Mouse (Mus musculus) neural tube, embryonic 15.5 days (tissue): ENCODE data around the gene Atxn7l3. TPM values are rescaled to one million over a fixed set of nuclear protein-coding genes. Genes with fewer than 3 reads are reported as not detected.

ENCODE experiments used
- ATAC-seq: fragments of 200-750 bp; cut with Nextera tagmentation; 2 replicates; pipeline ENCODE4 v1.8.0; 2017; ENCODE audit warnings: mild to moderate bottlenecking, moderate TSS enrichment, moderate library complexity; ENCODE audit not compliant: low FRiP score
- H3K27ac ChIP-seq: fragments of 300-500 bp; sonication (generic); replicated peaks from 2 replicates; pipeline ENCODE4 v1.5.1; 2015; ENCODE audit warnings: mild to moderate bottlenecking, inconsistent platforms
- H3K27me3 ChIP-seq: fragments of 300-500 bp; sonication (generic); replicated peaks from 2 replicates; pipeline ENCODE4 v1.6.1; 2015; ENCODE audit warnings: inconsistent platforms
- H3K36me3 ChIP-seq: fragments of 300-500 bp; sonication (generic); 2 replicates; pipeline ENCODE4 v1.6.1; 2015; ENCODE audit warnings: inconsistent platforms
- H3K4me1 ChIP-seq: fragments of 300-500 bp; sonication (generic); 2 replicates; pipeline ENCODE4 v1.6.1; 2015; ENCODE audit warnings: inconsistent platforms
- H3K4me2 ChIP-seq: fragments of 300-500 bp; sonication (generic); 2 replicates; pipeline ENCODE4 v1.6.1; 2015; ENCODE audit warnings: inconsistent platforms, mild to moderate bottlenecking, moderate library complexity
- H3K4me3 ChIP-seq: fragments of 300-500 bp; sonication (generic); replicated peaks from 2 replicates; pipeline ENCODE4 v1.5.1; 2015; ENCODE audit warnings: mild to moderate bottlenecking, inconsistent platforms
- H3K9ac ChIP-seq: fragments of 300-500 bp; sonication (generic); replicated peaks from 2 replicates; pipeline ENCODE4 v1.6.1; 2015; ENCODE audit warnings: mild to moderate bottlenecking, inconsistent platforms
- H3K9me3 ChIP-seq: fragments of 300-500 bp; sonication (generic); replicated peaks from 2 replicates; pipeline ENCODE4 v1.6.1; 2016; ENCODE audit warnings: inconsistent platforms
- WGBS: fragments of 180-500 bp; shearing (Covaris S2); methylation state at CpG from one replicate; pipeline ENCODE4 v1.1.7; 2015; ENCODE audit warnings: mixed read lengths; 5-methylcytosine and 5-hydroxymethylcytosine counted together
- polyA plus RNA-seq: library from polyadenylated mRNA; unstranded; fragments of >200 nt; fragmentation: Nextera tagmentation; extraction: Ambion mirVana; gene quantifications from 2 replicates; pipeline ENCODE4 v1.2.1, GENCODE M21; 2015

The Atxn7l3 gene
- polyA plus RNA-seq, 1 experiment from 2014 or later: 28.1 TPM

DNA sequence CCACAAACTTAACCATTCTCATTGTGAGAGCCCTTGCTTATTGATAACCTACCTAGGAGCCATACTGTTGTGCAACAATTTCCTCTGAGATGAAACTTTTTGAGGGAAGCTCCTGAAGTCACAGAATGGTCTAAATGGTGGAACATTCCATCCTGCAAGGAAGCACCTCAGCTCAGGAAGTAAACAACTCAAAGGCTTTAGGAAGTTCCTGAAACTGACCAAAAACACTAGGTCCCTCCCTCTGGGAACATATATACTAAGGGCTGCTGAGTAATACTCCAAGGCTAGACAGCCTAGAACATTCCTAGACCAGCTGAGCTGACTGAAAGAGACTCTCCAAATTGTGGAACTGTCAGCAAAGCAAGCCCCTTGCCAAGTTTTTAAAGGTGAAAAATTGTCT is 36.6 kb upstream of the Atxn7l3 start:
- Histone ChIP-seq H3K4me3 (no peak overlapping the region), H3K27ac (no peak overlapping the region), H3K9ac (no peak overlapping the region), H3K36me3 (no peaks in the 10 kb centered on the region), H3K27me3 (no peaks in the 10 kb centered on the region), H3K4me1 (peaks cover 6% of the 10 kb centered on the region; the same call in 1 of the 2 replicates), H3K9me3 (no peaks in the 10 kb centered on the region), H3K4me2 (no peak overlapping the region)
- no peak for ATAC-seq

DNA sequence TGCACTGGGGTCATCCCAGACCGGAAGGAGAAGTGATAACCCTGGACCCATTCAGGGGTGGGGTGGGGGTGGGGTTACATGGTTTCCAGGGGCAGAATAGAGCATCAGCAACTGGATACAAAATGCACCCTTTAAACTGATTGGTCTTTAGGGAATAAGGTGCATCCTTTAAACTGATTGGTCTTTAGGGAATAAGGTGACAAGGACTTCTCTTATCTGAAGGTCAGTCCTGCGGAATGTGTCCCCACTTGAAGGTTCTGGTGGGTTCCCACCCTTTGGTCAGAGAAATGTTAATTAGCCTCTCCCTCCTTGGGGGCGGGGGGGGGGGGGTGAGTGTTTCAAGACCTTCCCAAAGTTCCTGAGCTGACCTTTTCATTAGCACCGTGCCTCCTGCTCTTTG is 35.4 kb upstream of the Atxn7l3 start:
- 46% methylated on average over 4 of the region's 4 CpGs for WGBS
- H3K4me3 ChIP-seq: no peak overlapping the region
- H3K27me3 ChIP-seq: no peaks in the 10 kb centered on the region
- no peak overlapping the region for H3K9ac ChIP-seq
- H3K36me3 ChIP-seq: no peaks in the 10 kb centered on the region
- H3K27ac ChIP-seq: no peak overlapping the region
- H3K9me3 ChIP-seq: no peaks in the 10 kb centered on the region
- ATAC-seq: no peak
- no peak overlapping the region for H3K4me2 ChIP-seq
- peaks cover 6% of the 10 kb centered on the region; the same call in 1 of the 2 replicates for H3K4me1 ChIP-seq

DNA sequence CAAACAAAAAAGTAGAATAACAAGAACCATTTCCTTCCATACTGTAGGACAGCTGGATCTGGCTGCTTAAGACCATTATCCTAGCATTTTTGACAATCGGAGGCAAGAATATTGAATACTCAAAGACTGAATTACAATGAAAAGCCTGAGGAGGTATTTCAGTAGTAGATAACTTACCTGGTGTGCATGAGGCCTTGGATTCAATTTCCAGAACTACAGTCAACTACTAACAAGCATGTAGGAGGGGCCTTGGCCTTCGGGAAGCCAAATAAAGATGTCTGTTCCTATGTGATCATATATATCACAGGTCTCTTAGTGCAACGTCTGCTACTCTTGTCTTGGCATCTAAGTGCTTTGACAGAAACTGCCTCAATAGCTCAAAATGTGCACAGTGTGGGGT is 33.6 kb upstream of the Atxn7l3 start:
- H3K27ac ChIP-seq: no peak overlapping the region
- no peak for ATAC-seq
- H3K4me2 ChIP-seq: no peak overlapping the region
- no peaks in the 10 kb centered on the region for H3K36me3 ChIP-seq
- H3K9me3 ChIP-seq: no peaks in the 10 kb centered on the region
- H3K4me3 ChIP-seq: no peak overlapping the region
- no peak overlapping the region for H3K9ac ChIP-seq
- H3K4me1 ChIP-seq: 0 out of 2 replicates have a peak, but pooled peaks cover 2% of the 10 kb centered on the region
- H3K27me3 ChIP-seq: no peaks in the 10 kb centered on the region
- WGBS: 83% methylated on average over 3 of the region's 3 CpGs

DNA sequence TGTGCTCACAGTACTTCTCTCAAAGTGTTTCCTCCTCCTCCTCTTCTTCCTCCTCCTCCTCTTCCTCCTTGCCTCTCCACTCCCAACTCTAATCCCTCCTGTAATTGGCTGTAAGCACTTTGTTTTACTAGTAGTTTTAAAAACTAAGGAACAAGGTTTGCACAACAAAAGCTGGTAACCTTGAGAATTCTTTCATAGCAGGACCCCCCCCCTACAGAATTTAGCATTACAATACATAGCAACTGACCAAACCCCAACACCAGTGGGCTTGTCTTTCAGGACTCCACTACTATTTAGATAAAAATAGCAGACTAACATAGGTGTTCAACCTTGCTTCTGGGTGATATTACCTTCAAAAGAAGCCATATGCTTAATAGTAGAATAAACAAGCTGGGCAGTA is 33.1 kb upstream of the Atxn7l3 start:
- Histone ChIP-seq H3K4me1 (no peaks in the 10 kb centered on the region), H3K36me3 (no peaks in the 10 kb centered on the region), H3K27ac (no peak overlapping the region), H3K27me3 (no peaks in the 10 kb centered on the region), H3K9me3 (no peaks in the 10 kb centered on the region), H3K4me3 (no peak overlapping the region), H3K9ac (no peak overlapping the region), H3K4me2 (no peak overlapping the region)
- ATAC-seq: no peak

DNA sequence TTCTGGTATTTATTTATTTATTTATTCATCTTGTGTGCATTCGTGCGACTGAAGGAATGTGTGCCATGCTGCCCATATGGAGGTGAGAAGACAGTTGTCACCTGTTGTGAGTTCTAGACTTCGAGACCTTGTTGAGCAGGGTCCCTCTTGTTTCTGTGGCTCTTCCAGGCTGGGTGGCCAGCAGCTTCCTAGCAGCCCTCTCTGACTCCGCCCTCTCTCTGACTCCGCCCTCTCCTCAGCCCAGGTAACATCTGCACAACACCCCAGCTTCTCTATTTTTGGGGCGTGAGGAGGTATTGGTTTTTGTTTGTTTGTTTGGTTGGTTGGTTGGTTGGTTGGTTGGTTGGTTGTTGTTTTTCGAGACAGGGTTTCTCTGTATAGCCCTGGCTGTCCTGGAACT is 31.4 kb upstream of the Atxn7l3 start:
- H3K4me2 ChIP-seq: no peak overlapping the region
- H3K4me1 ChIP-seq: no peaks in the 10 kb centered on the region
- no peak overlapping the region for H3K9ac ChIP-seq
- no peaks in the 10 kb centered on the region for H3K36me3 ChIP-seq
- H3K27me3 ChIP-seq: no peaks in the 10 kb centered on the region
- no peak for ATAC-seq
- 89% methylated on average over 7 of the region's 7 CpGs for WGBS
- H3K4me3 ChIP-seq: no peak overlapping the region
- H3K9me3 ChIP-seq: no peaks in the 10 kb centered on the region
- no peak overlapping the region for H3K27ac ChIP-seq

DNA sequence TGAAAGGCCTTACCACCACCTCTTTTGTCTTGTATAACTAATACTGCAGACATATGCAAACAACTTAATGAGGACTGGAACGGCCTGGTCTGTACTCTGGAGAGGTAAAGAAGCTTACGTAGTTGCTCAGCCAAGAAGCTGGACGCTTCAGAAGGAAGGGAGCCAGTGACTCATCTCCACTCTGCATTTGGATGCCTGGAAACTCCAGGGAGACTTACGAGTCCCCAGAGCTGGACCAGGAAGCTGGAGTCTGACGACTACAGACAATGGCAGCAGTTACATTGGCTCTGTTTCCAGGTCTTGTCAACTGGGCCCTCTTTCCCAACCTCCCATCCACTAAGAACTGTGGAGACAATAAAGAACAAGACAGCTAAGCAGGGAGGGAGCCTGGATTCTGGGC is 30.8 kb upstream of the Atxn7l3 start:
- H3K36me3 ChIP-seq: no peaks in the 10 kb centered on the region
- no peak for ATAC-seq
- no peak overlapping the region for H3K4me2 ChIP-seq
- H3K27ac ChIP-seq: no peak overlapping the region
- no peaks in the 10 kb centered on the region for H3K27me3 ChIP-seq
- H3K4me1 ChIP-seq: no peaks in the 10 kb centered on the region
- H3K4me3 ChIP-seq: no peak overlapping the region
- 58% methylated on average over 5 of the region's 5 CpGs for WGBS
- no peak overlapping the region for H3K9ac ChIP-seq
- no peaks in the 10 kb centered on the region for H3K9me3 ChIP-seq

DNA sequence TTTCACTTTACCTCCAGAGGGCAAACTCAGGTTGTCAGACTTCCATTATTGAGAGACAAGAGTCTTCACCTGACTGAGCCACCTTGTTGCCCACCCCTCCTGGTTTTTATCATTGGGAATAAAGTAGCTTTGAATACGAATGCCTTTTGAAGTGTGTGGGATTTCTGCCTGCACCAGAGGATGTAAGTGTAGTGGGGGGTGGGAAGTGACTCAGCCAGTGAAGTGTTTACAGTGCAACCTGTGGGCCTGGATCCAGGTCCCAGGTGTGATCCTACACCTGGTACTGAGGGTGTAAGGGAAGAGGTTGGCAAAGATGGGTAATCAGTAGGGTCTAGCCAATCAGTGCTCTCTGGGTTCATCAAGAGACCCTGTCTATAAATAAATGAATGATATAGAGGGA is 27.1 kb upstream of the Atxn7l3 start:
- Histone ChIP-seq H3K36me3 (no peaks in the 10 kb centered on the region), H3K27me3 (no peaks in the 10 kb centered on the region)

DNA sequence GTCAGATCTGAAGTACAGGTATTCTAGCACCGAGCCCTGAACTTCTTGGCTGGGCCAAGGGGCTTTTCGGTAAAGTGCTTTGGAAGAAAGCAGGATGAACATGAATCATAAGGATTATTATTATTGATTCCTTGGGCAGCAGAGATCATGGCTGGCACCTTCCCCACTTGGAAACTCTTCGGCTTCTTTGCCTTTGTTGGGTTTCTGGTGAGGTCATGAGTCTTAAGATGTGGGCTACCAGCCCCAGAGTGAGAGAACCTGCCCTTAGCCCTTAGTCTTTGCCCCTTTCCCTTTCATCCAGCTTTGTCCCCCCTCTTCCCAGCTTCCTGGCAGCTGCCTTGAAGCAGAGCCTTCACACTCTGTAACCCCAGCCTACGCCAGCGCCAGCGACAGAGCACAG is 25.5 kb upstream of the Atxn7l3 start:
- ATAC-seq: no peak

More for the DNA sequence above, 27.1 kb upstream of the Atxn7l3 start:
- H3K4me1 ChIP-seq: peaks cover 12% of the 10 kb centered on the region
- H3K9me3 ChIP-seq: no peaks in the 10 kb centered on the region
- no peak overlapping the region for H3K27ac ChIP-seq
- no peak for ATAC-seq
- WGBS: 81% methylated on average over 1 of the region's 1 CpGs
- H3K4me3 ChIP-seq: no peak overlapping the region
- no peak overlapping the region for H3K9ac ChIP-seq
- no peak overlapping the region for H3K4me2 ChIP-seq

DNA sequence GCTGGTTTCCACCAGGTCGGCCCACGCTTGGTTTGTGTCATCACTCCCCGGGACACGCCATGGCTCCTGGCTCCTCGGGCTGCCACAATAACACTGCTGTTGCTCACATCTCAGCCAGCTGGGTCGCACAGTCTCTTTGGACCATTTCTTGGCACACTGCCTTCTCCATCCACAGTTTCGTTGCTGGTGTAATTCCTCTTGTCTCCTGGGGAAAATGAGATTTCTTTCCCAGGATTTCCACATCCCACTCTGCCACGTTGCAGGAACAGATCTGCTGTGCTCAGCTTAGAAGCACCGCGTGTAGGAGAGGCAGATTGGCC is 24.2 kb upstream of the Atxn7l3 start:
- peaks cover 20% of the 10 kb centered on the region for H3K4me1 ChIP-seq
- no peaks in the 10 kb centered on the region for H3K9me3 ChIP-seq
- H3K27ac ChIP-seq: peak overlapping the region; percentile 98
- H3K36me3 ChIP-seq: no peaks in the 10 kb centered on the region
- H3K4me3 ChIP-seq: peak overlapping the region; percentile 97
- ATAC-seq: peak; percentile 25; the same call in 1 of the 2 replicates
- H3K4me2 ChIP-seq: peak overlapping the region; percentile 84
- peak overlapping the region; percentile 97 for H3K9ac ChIP-seq
- WGBS: 3% methylated on average over 10 of the region's 10 CpGs
- H3K27me3 ChIP-seq: no peaks in the 10 kb centered on the region

More for the DNA sequence above, 25.5 kb upstream of the Atxn7l3 start:
- peaks cover 12% of the 10 kb centered on the region for H3K4me1 ChIP-seq
- no peak overlapping the region for H3K4me3 ChIP-seq
- no peaks in the 10 kb centered on the region for H3K9me3 ChIP-seq
- no peaks in the 10 kb centered on the region for H3K36me3 ChIP-seq
- H3K4me2 ChIP-seq: no peak overlapping the region
- 87% methylated on average over 6 of the region's 6 CpGs for WGBS
- H3K9ac ChIP-seq: no peak overlapping the region
- peak overlapping the region; percentile 98; the same call in 1 of the 2 replicates for H3K27ac ChIP-seq
- H3K27me3 ChIP-seq: no peaks in the 10 kb centered on the region

DNA sequence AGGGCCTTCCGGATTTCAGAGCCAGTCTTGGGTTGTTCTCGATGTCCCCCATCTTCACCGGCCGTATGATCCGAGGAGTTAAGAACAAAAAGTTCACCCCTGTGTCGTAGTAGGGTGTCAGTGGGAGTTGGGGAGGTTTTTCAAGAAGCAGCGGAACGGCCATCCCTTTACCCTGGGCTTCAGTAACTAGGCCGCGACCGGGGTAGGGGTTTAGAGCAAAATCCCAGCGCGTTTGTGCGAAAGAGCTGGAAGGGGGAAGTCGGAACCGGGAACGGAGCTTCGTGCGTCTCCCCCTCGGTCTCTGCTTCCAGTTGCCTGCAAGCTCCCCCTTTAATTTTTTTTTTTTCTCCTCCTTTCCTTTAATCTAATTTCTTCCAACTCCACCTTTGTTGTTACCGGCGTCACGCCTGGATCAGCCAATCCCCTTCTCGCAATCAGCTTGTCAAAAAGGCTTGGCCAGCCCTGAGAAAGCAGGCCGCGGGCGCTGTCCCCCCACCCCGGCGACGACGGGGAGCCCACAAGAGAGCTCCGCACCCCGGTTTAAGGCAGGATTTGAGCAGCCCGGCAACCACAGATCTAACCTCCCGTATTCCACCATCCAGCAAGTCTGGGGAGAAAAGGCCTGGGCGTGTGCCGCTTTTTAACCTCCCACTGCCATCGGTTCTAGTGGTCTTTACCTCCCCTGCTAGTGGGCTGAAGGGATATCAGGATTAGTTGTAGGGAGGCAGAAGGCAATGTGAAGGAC is 23.7 kb upstream of the Atxn7l3 start:
- Histone ChIP-seq H3K36me3 (peaks cover 1% of the 10 kb centered on the region; the same call in 1 of the 2 replicates), H3K27me3 (no peaks in the 10 kb centered on the region), H3K4me2 (peak overlapping the region; percentile 84), H3K9me3 (no peaks in the 10 kb centered on the region), H3K4me1 (peaks cover 26% of the 10 kb centered on the region), H3K9ac (peak overlapping the region; percentile 97), H3K4me3 (peak overlapping the region; percentile 97), H3K27ac (peak overlapping the region; percentile 98)
- 1% methylated on average over 38 of the region's 38 CpGs for WGBS
- ATAC-seq: peak; percentile 61

DNA sequence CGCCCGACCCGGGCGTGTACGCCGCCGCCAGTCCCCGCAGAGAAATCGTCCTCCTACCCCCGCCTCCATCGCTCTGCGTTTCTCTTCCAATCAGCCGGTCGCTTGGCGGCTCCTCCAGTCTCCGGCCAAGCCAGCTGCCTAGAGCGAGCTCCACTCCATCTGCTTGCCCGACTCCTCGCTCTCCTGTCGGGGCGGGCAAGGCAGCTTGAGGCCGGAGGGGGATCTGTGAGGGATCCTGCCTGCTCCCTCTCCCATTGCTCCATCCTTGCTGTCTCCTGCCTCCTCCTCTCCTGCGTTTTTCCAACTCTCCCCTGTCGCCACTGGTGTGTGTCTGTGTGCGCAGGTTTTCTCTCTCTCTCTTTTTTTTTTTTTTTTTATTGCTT is 23.0 kb upstream of the Atxn7l3 start, which contains the start of gene Ubtf:
Ubtf (minus strand) TSS at position 333 of the 383 bp plus-strand sequence.
- Histone ChIP-seq H3K4me2 (peak within 1 kb of the TSS; percentile 84), H3K27ac (peak within 1 kb of the TSS; percentile 98), H3K9me3 (no peaks in the 10 kb centered on the region), H3K4me3 (peak within 1 kb of the TSS; percentile 97), H3K9ac (peak within 1 kb of the TSS; percentile 97), H3K36me3 (peaks cover 8% of the 10 kb centered on the region), H3K27me3 (no peaks in the 10 kb centered on the region), H3K4me1 (peaks cover 26% of the 10 kb centered on the region)
- WGBS: 0% methylated on average over 25 of the region's 25 CpGs
- no peak for ATAC-seq

DNA sequence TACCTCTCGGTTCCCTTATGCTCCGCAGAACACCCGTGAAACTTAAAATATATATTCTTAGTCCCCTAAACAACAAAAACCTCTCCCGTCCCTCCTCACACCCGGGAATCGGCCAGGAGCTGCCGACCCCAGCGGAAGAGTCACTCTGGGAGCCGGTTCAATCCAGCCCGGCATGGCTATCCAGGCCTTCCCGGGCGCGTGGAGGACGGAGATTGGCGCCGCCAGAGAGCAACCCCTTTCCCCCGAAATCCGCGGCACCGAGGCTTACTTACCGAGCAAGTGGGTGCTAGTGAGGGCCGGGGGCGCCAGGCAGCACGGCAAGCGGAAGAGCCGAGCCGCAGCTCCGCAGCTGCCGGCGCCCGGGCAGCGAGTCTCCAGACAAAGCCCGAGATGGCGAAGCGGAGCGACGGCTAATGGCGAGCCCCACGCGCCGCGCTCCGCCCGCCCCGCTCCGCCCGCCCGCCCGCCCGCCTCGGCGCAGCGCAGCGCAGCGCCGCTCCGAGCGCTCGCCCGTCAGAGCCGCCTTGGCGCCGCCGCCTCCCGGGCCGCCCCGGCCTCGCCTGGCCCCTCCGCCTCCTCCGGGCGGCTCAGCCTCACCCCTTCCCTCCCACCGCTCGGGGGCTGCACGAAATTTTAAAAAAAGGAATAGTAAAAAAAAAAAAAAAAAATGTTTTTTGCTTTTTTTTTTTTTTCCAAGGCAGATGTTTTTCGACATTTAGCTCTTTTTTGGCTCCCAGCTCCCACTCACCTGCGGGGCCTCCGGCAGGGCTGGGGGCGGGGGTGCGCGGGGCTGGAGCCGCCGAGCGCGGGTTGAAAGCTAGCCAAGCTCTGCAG is 22.4 kb upstream of the Atxn7l3 start:
- H3K4me1 ChIP-seq: peaks cover 26% of the 10 kb centered on the region
- no peaks in the 10 kb centered on the region for H3K27me3 ChIP-seq
- H3K4me3 ChIP-seq: peak overlapping the region; percentile 97
- peak overlapping the region; percentile 84 for H3K4me2 ChIP-seq
- ATAC-seq: no peak
- under 1% methylated on average over 64 of the region's 84 CpGs for WGBS
- peaks cover 14% of the 10 kb centered on the region for H3K36me3 ChIP-seq
- H3K9me3 ChIP-seq: no peaks in the 10 kb centered on the region
- peak overlapping the region; percentile 97 for H3K9ac ChIP-seq
- H3K27ac ChIP-seq: peak overlapping the region; percentile 98
